Mouse (Mus musculus) limb, embryonic 11.5 days (tissue): ENCODE results near the gene Stx8. TPM values are rescaled to one million over a fixed set of nuclear protein-coding genes. Genes with fewer than 3 reads are reported as not detected.

ENCODE experiments used
- ATAC-seq: fragments of 200-750 bp; cut with Nextera tagmentation; 2 replicates; pipeline ENCODE4 v1.8.0; 2017; ENCODE audit warnings: low read depth; ENCODE audit not compliant: insufficient number of reproducible peaks, low FRiP score, low TSS enrichment
- DNase-seq: peaks from one replicate; pipeline ENCODE4 v3.0.0-alpha.2; 2015; ENCODE audit warnings: low spot score
- H3K27ac ChIP-seq: fragments of 300-500 bp; sonication (generic); replicated peaks from 2 replicates; pipeline ENCODE4 v1.5.1; 2014; ENCODE audit warnings: low read depth, mild to moderate bottlenecking, low read length
- H3K27me3 ChIP-seq: fragments of 300-500 bp; sonication (generic); 2 replicates; pipeline ENCODE4 v1.6.1; 2014; ENCODE audit warnings: mild to moderate bottlenecking, low read length, mixed read lengths; ENCODE audit not compliant: control insufficient read depth, insufficient read depth
- H3K36me3 ChIP-seq: fragments of 300-500 bp; sonication (generic); 2 replicates; pipeline ENCODE4 v1.6.1; 2014; ENCODE audit warnings: mild to moderate bottlenecking, low read length, moderate library complexity, mixed read lengths; ENCODE audit not compliant: control insufficient read depth, insufficient read depth
- H3K4me1 ChIP-seq: fragments of 300-500 bp; sonication (generic); 2 replicates; pipeline ENCODE4 v1.6.1; 2014; ENCODE audit warnings: low read length, mixed read lengths; ENCODE audit not compliant: control insufficient read depth, insufficient read depth
- H3K4me2 ChIP-seq: fragments of 300-500 bp; sonication (generic); 2 replicates; pipeline ENCODE4 v1.6.1; 2014; ENCODE audit warnings: low read depth, mild to moderate bottlenecking, moderate library complexity; ENCODE audit not compliant: severe bottlenecking
- H3K4me3 ChIP-seq: fragments of 300-500 bp; sonication (generic); 2 replicates; pipeline ENCODE4 v1.5.1; 2014; ENCODE audit warnings: low read depth, low read length
- H3K9ac ChIP-seq: fragments of 300-500 bp; sonication (generic); 2 replicates; pipeline ENCODE4 v1.6.1; 2014; ENCODE audit warnings: mild to moderate bottlenecking, low read length
- H3K9me3 ChIP-seq: fragments of 300-500 bp; sonication (generic); 2 replicates; pipeline ENCODE4 v1.6.1; 2016; ENCODE audit warnings: low read length; ENCODE audit not compliant: control insufficient read depth
- WGBS: fragments of 180-500 bp; shearing (Covaris S2); extraction: QIAGEN DNeasy Blood & Tissue Kit; methylation state at CpG from one replicate; pipeline ENCODE4 v1.1.7; 2014; 5-methylcytosine and 5-hydroxymethylcytosine counted together
- polyA plus RNA-seq: library from polyadenylated mRNA; unstranded; fragments of >200 nt; fragmentation: Nextera tagmentation; extraction: Ambion mirVana; gene quantifications from 2 replicates; pipeline ENCODE4 v1.2.1, GENCODE M21; 2014

Gene Stx8
- polyA plus RNA-seq, 1 experiment from 2014 or later: 49.8 TPM

- ATAC-seq (no peak), DNase-seq (peak; percentile 87)
- peak within 1 kb of the TSS; percentile 84 for H3K4me3 ChIP-seq
- no peaks in the 10 kb centered on the region for H3K9me3 ChIP-seq
- peak within 1 kb of the TSS; percentile 65 for H3K4me2 ChIP-seq
- WGBS: 8% methylated on average over 15 of the region's 15 CpGs
- H3K9ac ChIP-seq: peak within 1 kb of the TSS; percentile 73
- H3K27ac ChIP-seq: no peak within 1 kb of the TSS
- no peaks in the 10 kb centered on the region for H3K27me3 ChIP-seq
- peaks cover 2% of the 10 kb centered on the region; the same call in 1 of the 2 replicates for H3K4me1 ChIP-seq
- no peaks in the 10 kb centered on the region for H3K36me3 ChIP-seq
These were observed 630 bp upstream of the Stx8 start, which contains the start of gene Cfap52 for GRCm38 (mm10) chr11:67965242-67965883. Cfap52 (minus strand) TSS chr11:67965651.

- ATAC-seq: no peak
- WGBS: 78% methylated on average over 11 of the region's 11 CpGs
These were observed 1.8 kb downstream of the Stx8 start for GRCm38 (mm10) chr11:67967831-67968230.

GRCm38 (mm10) chr11:67972606-67973005 is 6.6 kb downstream of the Stx8 start:
- ATAC-seq (no peak), DNase-seq (no peak)
- WGBS: 81% methylated on average over 1 of the region's 1 CpGs
- Histone ChIP-seq H3K4me1 (no peaks in the 10 kb centered on the region), H3K27me3 (no peaks in the 10 kb centered on the region), H3K4me2 (no peak overlapping the region), H3K4me3 (no peak overlapping the region), H3K27ac (no peak overlapping the region), H3K9ac (no peak overlapping the region), H3K9me3 (no peaks in the 10 kb centered on the region), H3K36me3 (no peaks in the 10 kb centered on the region)

More at GRCm38 (mm10) chr11:67967831-67968230, 1.8 kb downstream of the Stx8 start:
- H3K27ac ChIP-seq: no peak overlapping the region
- no peak overlapping the region for H3K4me2 ChIP-seq
- no peaks in the 10 kb centered on the region for H3K9me3 ChIP-seq
- H3K4me1 ChIP-seq: peaks cover 2% of the 10 kb centered on the region; the same call in 1 of the 2 replicates
- no peak overlapping the region for H3K4me3 ChIP-seq
- DNase-seq: no peak
- H3K27me3 ChIP-seq: no peaks in the 10 kb centered on the region
- no peak overlapping the region for H3K9ac ChIP-seq
- H3K36me3 ChIP-seq: no peaks in the 10 kb centered on the region

GRCm38 (mm10) chr11:67973225-67973624 is 7.2 kb downstream of the Stx8 start:
- no peak for ATAC-seq
- H3K27ac ChIP-seq: no peak overlapping the region
- H3K4me3 ChIP-seq: no peak overlapping the region
- H3K27me3 ChIP-seq: no peaks in the 10 kb centered on the region
- DNase-seq: no peak
- H3K9ac ChIP-seq: no peak overlapping the region
- 89% methylated on average over 5 of the region's 5 CpGs for WGBS
- H3K4me1 ChIP-seq: no peaks in the 10 kb centered on the region
- no peaks in the 10 kb centered on the region for H3K9me3 ChIP-seq
- no peak overlapping the region for H3K4me2 ChIP-seq
- H3K36me3 ChIP-seq: no peaks in the 10 kb centered on the region

- H3K27ac ChIP-seq: no peak overlapping the region
- ATAC-seq (no peak), DNase-seq (peak; percentile 67)
- no peak overlapping the region for H3K9ac ChIP-seq
- H3K9me3 ChIP-seq: no peaks in the 10 kb centered on the region
- no peaks in the 10 kb centered on the region for H3K36me3 ChIP-seq
- no peak overlapping the region for H3K4me3 ChIP-seq
- 15% methylated on average over 2 of the region's 2 CpGs for WGBS
- no peaks in the 10 kb centered on the region for H3K27me3 ChIP-seq
- no peaks in the 10 kb centered on the region for H3K4me1 ChIP-seq
- no peak overlapping the region for H3K4me2 ChIP-seq
These were observed 9.3 kb downstream of the Stx8 start for GRCm38 (mm10) chr11:67975252-67975651.

- no peaks in the 10 kb centered on the region for H3K4me1 ChIP-seq
- H3K36me3 ChIP-seq: no peaks in the 10 kb centered on the region
- H3K27me3 ChIP-seq: no peaks in the 10 kb centered on the region
- ATAC-seq (no peak), DNase-seq (no peak)
- WGBS: 88% methylated on average over 6 of the region's 6 CpGs
- no peak overlapping the region for H3K9ac ChIP-seq
- no peak overlapping the region for H3K27ac ChIP-seq
- no peak overlapping the region for H3K4me2 ChIP-seq
- H3K4me3 ChIP-seq: no peak overlapping the region
- no peaks in the 10 kb centered on the region for H3K9me3 ChIP-seq
These were observed 17.6 kb downstream of the Stx8 start for GRCm38 (mm10) chr11:67983564-67983963.

GRCm38 (mm10) chr11:67991240-67991639 is 25.2 kb downstream of the Stx8 start:
- no peak overlapping the region for H3K4me2 ChIP-seq
- WGBS: 91% methylated on average over 4 of the region's 4 CpGs
- no peaks in the 10 kb centered on the region for H3K36me3 ChIP-seq
- H3K27ac ChIP-seq: no peak overlapping the region
- H3K9me3 ChIP-seq: no peaks in the 10 kb centered on the region
- ATAC-seq (no peak), DNase-seq (no peak)
- no peak overlapping the region for H3K4me3 ChIP-seq
- H3K9ac ChIP-seq: no peak overlapping the region
- H3K27me3 ChIP-seq: no peaks in the 10 kb centered on the region
- no peaks in the 10 kb centered on the region for H3K4me1 ChIP-seq

GRCm38 (mm10) chr11:67995965-67996364 is 30.0 kb downstream of the Stx8 start:
- Histone ChIP-seq H3K27ac (no peak overlapping the region), H3K9ac (no peak overlapping the region), H3K4me1 (no peaks in the 10 kb centered on the region), H3K27me3 (no peaks in the 10 kb centered on the region), H3K9me3 (no peaks in the 10 kb centered on the region), H3K4me3 (no peak overlapping the region), H3K36me3 (no peaks in the 10 kb centered on the region), H3K4me2 (no peak overlapping the region)
- ATAC-seq (no peak), DNase-seq (no peak)
- WGBS: 78% methylated on average over 4 of the region's 4 CpGs

GRCm38 (mm10) chr11:67998905-67999304 is 32.9 kb downstream of the Stx8 start:
- no peak for ATAC-seq
- WGBS: 87% methylated on average over 3 of the region's 3 CpGs
- no peak overlapping the region for H3K4me2 ChIP-seq
- no peaks in the 10 kb centered on the region for H3K36me3 ChIP-seq
- no peak overlapping the region for H3K9ac ChIP-seq
- H3K27ac ChIP-seq: no peak overlapping the region
- no peaks in the 10 kb centered on the region for H3K9me3 ChIP-seq
- H3K4me1 ChIP-seq: no peaks in the 10 kb centered on the region
- no peak for DNase-seq
- no peaks in the 10 kb centered on the region for H3K27me3 ChIP-seq
- no peak overlapping the region for H3K4me3 ChIP-seq
